Mouse (Mus musculus) mesoderm, embryonic 11.5 days (tissue): Measurements from ENCODE around the gene Vwa2.

ENCODE experiments used
- DNase-seq: peaks from one replicate; pipeline ENCODE4 v3.0.0-alpha.2; 2012; ENCODE audit warnings: low read depth, low spot score

The Vwa2 gene

DNA sequence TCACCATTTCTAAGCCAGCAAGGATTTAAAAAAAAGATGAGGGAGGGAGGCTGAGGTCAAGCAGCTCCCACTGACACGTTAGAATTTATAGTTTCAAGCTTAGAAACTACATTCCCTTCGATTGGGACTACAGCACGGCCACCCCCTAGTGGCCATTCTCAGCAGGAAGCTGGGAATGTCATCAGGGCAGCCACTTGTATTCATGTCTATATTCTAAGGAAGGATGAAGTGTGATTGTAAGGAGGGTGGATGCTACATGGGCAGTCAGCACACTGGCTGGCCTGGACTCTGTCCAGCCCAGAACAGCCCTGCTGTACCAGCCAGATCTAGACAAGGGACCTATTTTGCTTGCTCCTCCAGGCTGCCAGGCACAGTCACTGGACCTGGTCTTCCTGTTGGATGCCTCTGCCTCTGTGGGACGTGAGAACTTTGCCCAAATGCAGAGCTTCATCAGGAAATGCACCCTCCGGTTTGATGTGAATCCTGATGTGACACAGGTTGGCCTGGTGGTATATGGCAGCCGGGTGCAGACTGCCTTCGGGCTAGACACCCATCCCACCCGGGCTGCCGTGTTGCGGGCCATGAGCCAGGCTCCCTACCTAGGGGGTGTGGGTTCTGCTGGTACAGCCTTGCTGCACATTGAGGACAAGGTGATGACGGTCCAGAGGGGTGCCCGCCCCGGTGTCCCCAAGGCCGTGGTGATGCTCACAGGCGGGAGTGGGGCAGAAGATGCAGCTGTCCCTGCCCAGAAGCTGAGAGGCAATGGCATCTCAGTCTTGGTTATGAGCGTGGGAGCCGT lies 34.6 kb downstream of the Vwa2 start:
- DNase-seq = peak; percentile 83

DNA sequence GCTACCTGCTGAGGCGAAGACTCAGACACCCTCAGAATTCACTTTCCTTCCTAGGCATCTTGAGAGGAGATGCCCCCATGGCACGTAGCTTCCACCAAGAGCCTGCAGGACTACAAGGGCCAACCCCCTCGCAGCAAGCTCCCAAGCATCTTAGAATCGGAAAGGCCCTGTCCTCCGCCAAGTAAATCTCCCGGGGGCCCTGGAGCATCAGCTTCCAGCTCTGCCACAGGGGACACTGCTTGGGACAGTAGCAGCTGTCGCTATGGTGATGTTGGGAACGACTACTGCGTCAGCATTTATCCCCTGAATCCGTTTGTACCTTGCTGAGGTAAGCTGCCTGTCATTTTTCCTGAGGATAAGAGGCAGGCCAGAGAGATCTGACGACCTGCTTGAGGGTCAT lies 36.5 kb downstream of the Vwa2 start:
- no peak for DNase-seq

DNA sequence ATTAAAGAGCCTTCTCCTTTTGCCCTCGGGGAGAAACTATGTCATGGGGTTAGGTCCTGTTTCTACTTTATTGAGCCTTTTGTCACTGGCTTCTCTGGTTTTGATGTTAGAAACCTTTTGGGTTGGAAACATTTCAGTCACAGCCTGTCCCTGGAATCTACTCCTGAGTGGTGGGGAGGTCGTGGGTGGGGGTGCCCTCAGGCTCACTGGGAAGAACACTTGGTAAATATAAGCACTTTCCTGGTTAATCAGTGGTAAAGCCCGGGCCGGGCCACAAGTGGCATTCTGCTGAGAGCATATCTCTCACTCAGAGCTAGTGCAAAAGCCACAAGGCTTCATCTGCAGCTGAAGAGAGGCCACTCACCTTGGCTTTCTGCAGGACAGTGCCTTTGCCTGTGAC lies 39.7 kb downstream of the Vwa2 start:
- no peak for DNase-seq

- DNase-seq = no peak
Measured at GRCm38 (mm10) chr19:56914658-56915057, 40.6 kb downstream of the Vwa2 start.

- no peak for DNase-seq
Measured at GRCm38 (mm10) chr19:56915084-56915483, 41.0 kb downstream of the Vwa2 start.

GRCm38 (mm10) chr19:56919628-56920027 lies 45.6 kb downstream of the Vwa2 start:
- peak; percentile 89 for DNase-seq

DNA sequence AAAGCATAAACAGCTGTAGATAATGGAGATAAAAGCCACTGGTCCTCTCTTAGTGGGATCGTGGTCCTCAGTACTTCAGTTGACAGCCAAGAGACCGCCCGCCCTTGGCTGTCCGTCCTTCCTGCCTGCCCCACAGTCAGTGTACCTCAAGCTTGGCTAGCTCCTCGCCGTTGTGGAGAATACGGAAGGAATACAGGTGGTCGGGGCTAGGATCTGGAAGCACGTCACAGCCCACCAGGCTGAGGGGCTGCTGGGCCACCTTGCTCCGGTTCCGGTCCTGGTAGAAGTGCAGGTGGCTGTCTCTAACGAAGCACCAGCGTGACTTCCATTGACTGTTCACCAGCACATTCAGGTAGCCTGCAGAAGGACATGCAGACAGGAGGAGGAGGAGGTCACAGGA lies 46.2 kb downstream of the Vwa2 start:
- DNase-seq = no peak

DNA sequence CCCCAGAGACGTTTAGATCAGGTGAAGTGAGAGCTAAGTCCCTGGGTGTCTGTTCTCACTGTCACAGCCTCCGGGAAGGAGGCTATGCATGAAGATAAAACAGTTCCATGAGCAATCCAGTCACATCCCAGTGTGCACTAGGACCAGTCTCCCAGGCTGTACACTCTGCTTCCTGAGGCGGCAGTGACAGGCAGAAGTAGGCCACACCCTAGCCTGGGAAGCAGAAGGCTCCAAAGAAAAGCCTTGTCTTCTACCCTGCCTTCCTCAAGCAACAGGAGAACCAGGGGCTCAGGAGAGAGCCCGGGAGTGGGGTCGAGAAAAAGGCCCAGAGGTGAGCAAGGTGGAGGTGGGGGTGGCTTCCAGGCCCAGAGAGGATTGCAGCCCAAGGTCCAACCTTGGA lies 47.7 kb downstream of the Vwa2 start:
- no peak for DNase-seq

- no peak for DNase-seq
Measured at GRCm38 (mm10) chr19:56929392-56929791, 55.3 kb downstream of the Vwa2 start.

DNA sequence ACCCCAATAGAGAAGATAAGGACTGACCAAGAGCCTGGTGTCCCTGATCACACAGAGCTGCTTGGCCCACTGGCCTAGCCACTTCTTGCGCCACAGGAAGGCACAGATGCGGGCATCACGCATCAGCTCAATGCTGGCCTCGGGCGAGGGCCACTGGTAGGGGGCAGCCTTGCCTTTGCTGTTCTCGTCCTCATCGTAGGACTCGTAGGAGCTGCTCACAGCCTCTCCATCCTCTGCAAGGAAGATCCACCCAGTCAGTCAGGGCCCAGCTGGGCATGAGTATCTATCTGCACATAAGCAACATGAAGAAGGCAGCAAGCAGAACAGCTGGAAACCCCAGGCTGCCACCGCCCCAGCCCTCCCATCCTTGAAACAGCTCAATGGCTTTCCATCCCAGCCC lies 56.0 kb downstream of the Vwa2 start:
- no peak for DNase-seq

- DNase-seq = no peak
Measured at GRCm38 (mm10) chr19:56933800-56934199, 59.8 kb downstream of the Vwa2 start.

DNA sequence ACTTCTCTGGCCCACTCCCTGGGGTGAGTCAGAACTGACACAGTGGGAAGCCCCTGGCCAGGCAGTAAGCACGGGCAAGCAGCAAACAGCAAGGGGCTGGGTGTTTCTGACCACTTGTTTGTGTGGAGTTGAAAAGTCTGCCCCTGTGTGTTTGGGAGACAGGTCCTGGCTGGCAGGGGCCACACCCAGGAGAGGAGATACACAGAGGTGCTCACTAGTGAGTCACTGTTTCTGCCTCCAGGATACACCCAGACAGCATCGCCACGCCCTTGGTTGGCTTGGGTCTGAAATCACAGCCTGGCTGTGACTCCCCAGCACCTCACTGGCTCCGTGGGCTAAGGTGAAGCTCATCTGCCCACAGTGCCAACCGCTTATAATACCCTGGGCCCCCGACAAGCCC lies 61.1 kb downstream of the Vwa2 start:
- no peak for DNase-seq

GRCm38 (mm10) chr19:56935777-56936176 lies 61.7 kb downstream of the Vwa2 start:
- no peak for DNase-seq

DNA sequence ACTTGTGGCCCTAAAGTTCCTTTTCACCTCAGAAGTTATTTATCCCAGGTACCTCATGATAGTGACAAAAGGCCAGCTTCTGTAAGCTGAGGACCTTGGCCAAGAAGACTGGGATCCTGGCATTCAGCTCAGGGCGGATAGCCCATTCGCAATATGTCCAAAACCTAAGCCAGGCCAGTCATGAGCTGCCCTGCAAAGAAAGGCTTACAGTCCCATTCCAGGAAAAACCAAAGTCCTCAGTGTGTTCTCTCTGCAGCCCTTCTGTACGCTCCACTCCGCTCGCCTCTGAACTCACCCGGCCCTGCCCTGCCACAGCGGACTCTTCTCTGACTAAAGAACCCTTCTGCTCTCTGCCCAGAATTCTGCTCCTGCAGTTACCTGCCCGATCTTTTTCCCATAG lies 62.2 kb downstream of the Vwa2 start:
- no peak for DNase-seq

GRCm38 (mm10) chr19:56937911-56938310 lies 63.9 kb downstream of the Vwa2 start:
- no peak for DNase-seq

DNA sequence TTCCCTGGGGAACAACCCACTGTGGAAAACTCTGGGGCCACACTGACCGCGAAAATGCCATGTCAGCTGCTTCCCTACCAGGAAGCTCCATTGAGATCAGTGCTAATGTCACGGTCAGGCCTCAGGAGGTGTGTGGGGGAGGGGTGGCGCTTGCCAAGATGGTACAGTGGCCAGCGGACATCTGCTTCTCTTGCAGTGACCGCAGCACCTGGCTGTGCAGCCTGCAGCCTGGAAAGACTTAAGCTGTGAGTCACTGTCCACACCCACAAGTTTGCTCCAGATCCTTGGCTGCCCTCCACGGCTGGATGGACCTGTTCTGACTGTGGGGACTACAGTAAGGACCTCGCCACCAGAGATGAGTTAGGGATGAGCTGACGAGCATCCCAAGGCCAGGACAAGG lies 65.8 kb downstream of the Vwa2 start:
- DNase-seq = no peak

DNA sequence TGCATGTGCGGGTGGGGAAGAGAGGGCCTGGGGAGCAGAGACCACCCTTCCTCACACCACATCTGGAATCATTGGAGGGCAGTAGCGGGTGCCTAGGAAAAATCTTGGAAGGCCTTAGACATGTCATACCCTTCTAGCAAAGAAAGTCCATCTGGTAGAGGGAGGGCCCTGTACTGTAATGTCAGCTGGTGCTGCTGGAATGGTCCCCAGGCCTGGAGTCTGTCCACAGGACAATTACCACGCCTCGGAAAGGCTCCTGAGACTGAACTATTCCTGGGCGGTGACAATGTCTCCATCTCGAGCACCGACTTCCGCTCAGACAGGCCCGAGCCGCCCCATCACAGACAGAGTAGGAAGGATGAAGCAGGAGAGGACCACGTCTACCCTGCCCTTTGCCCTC lies 66.5 kb downstream of the Vwa2 start:
- no peak for DNase-seq

- no peak for DNase-seq
Measured at GRCm38 (mm10) chr19:56942216-56942615, 68.2 kb downstream of the Vwa2 start.

GRCm38 (mm10) chr19:56944211-56944610 lies 70.2 kb downstream of the Vwa2 start:
- no peak for DNase-seq

GRCm38 (mm10) chr19:56944826-56945225 lies 70.8 kb downstream of the Vwa2 start:
- no peak for DNase-seq

DNA sequence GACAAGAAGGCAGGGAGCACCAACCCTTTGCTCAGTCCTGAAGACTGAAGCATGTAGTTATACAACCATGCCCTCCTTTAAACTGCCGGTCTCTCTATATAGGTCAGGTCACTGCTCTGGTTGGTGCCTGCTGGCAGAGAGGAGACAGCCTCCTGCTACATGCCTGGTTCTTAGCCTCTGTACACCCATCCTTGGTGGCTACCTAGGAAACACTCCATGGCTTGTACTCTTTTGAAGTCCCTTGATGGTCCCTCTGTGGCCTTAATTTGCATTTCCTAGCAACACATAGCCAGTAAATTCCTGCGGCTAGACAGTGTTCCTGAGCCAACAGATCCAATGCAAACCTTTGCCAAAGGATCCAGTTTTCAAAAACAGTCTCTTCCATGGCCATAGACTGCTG lies 71.6 kb downstream of the Vwa2 start:
- no peak for DNase-seq

DNA sequence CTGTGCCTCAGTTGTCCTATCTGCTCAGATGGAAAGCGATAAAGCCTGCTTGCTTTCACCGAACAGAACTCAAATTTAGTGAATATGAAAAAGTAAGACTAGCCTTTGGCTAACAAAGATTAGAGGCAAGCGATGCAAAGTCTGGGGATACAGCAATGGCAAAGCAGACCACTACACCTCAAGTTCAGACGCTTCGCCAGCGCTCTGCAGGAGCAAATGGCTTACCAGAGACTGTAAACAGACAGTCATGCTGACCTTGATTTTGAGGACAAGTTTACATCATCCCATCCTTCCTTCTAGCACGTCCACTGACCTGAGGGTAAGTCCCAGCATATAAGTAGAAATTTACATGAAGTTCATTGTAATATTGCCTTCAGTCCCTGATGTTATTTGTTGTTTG lies 72.2 kb downstream of the Vwa2 start:
- DNase-seq = no peak

DNA sequence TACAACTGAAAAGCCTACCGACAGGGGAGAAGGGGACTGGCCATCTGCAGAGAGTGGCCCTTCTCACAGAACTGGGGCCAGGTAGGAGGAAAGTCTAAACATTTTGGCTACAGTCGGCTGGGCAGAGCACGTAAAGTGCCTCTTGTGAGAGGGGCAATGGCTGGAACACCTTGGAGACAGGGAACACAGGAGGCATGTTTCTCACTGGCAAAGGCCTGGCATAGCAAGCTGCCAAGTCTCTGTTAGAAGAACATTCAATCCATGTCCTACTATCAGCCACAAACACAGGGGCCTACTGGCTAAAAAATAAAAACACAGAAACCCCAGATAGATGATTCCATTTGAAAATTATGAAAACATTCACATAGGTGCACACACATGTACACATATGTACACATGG lies 72.7 kb downstream of the Vwa2 start:
- no peak for DNase-seq
